Mouse (Mus musculus) small intestine, adult 2 months (tissue): ENCODE results near the gene Tln2.

Experiments
- CTCF ChIP-seq: fragments of 200-500 bp; IDR thresholded peaks from 2 replicates; pipeline ENCODE4 v1.5.1; 2012; ENCODE audit warnings: low read depth, mild to moderate bottlenecking, control low read depth, inconsistent platforms, low read length, moderate library complexity, mixed read lengths; ENCODE audit not compliant: insufficient replicate concordance, insufficient read length; ENCODE audit errors: extremely low read depth
- POLR2A ChIP-seq: fragments of 200-500 bp; IDR thresholded peaks from 2 replicates; pipeline ENCODE4 v1.6.1; 2012; ENCODE audit warnings: low read depth, mild to moderate bottlenecking, control low read depth, inconsistent platforms, low read length, moderate library complexity

GRCm38 (mm10) chr9:67285544-67285943 lies 274.0 kb downstream of the Tln2 start:
- no peak for TF ChIP-seq POLR2A
- no peak for TF ChIP-seq CTCF
